Mouse (Mus musculus) ES-E14 (cell line): Measurements from ENCODE around the gene Ubxn4. TPM values are rescaled to one million over a fixed set of nuclear protein-coding genes. Genes with fewer than 3 reads are reported as not detected.
"Not testable (repeated sequence)": the region's sequence is repeated elsewhere in the genome, so short reads cannot be mapped to it uniquely, and the experiment has no call there.

Experiments used
- DNase-seq: peaks from one replicate; pipeline ENCODE4 v3.0.0-alpha.2; 2013; ENCODE audit warnings: low read depth, low spot score
- H3K27ac ChIP-seq: 2 replicates; pipeline ENCODE4 v1.5.1; 2012; ENCODE audit warnings: low read depth, mild to moderate bottlenecking, low read length, moderate library complexity, mixed read lengths; ENCODE audit not compliant: poor library complexity, insufficient read depth, severe bottlenecking
- H3K36me3 ChIP-seq: 2 replicates; pipeline ENCODE4 v1.6.1; 2012; ENCODE audit warnings: mild to moderate bottlenecking, low read length, moderate library complexity, mixed read lengths; ENCODE audit not compliant: control insufficient read depth, poor library complexity, insufficient read depth, severe bottlenecking
- H3K4me1 ChIP-seq, 2 experiments: fragments of 150-350 bp in 1 of 2; sonication (generic) in 1 of 2; 2 replicates each; pipeline ENCODE4 v1.6.1; 2012; ENCODE audit warnings: low read length in 2 of 2, mild to moderate bottlenecking in 1 of 2, mixed read lengths in 1 of 2; ENCODE audit not compliant: control insufficient read depth in 2 of 2, insufficient read depth in 2 of 2, poor library complexity in 1 of 2
- H3K4me3 ChIP-seq, 2 experiments: fragments of 150-350 bp in 1 of 2; sonication (generic) in 1 of 2; 2 replicates each; pipeline ENCODE4 v1.5.1; 2012; ENCODE audit warnings: low read length in 2 of 2, low read depth in 1 of 2, mild to moderate bottlenecking in 1 of 2, mixed read lengths in 1 of 2; ENCODE audit not compliant: insufficient read depth in 1 of 2, poor library complexity in 1 of 2, severe bottlenecking in 1 of 2
- H3K9ac ChIP-seq: 2 replicates; pipeline ENCODE4 v1.6.1; 2012; ENCODE audit warnings: low read depth, mild to moderate bottlenecking, low read length, mixed read lengths; ENCODE audit not compliant: poor library complexity, insufficient read depth, severe bottlenecking
- H3K9me3 ChIP-seq: fragments of 150-350 bp; sonication (generic); 2 replicates; pipeline ENCODE4 v1.6.1; 2012; ENCODE audit warnings: low read depth, mild to moderate bottlenecking, low read length; ENCODE audit not compliant: control insufficient read depth, insufficient read depth
- CHD2 ChIP-seq: IDR thresholded peaks from 2 replicates; pipeline ENCODE4 v1.6.1; 2014; ENCODE audit warnings: mild to moderate bottlenecking, low read depth, low read length, inconsistent platforms
- HCFC1 ChIP-seq: IDR thresholded peaks from 2 replicates; pipeline ENCODE4 v1.6.1; 2012; ENCODE audit warnings: low read length, inconsistent platforms, borderline replicate concordance; ENCODE audit not compliant: insufficient read depth
- MAFK ChIP-seq: IDR thresholded peaks from 2 replicates; pipeline ENCODE4 v1.6.1; 2014; ENCODE audit warnings: mild to moderate bottlenecking, low read depth, low read length, inconsistent platforms; ENCODE audit not compliant: insufficient read depth
- ZC3H11A ChIP-seq: IDR thresholded peaks from 2 replicates; pipeline ENCODE4 v1.6.1; 2012; ENCODE audit warnings: low read depth, mild to moderate bottlenecking, inconsistent platforms, low read length, borderline replicate concordance
- ZNF384 ChIP-seq: IDR thresholded peaks from 2 replicates; pipeline ENCODE4 v1.6.1; 2012; ENCODE audit warnings: low read depth, low read length, inconsistent platforms
- in situ Hi-C, 2 experiments: fragments of 600-800 bp; cut with MboI; formaldehyde crosslinking; loops; one replicate each; pipeline ENCODE4 v1.15.1; 2025; ENCODE audit warnings: low sequenced_read_pairs in 2 of 2, inconsistent platforms in 1 of 2; ENCODE audit not compliant: unreplicated experiment in 2 of 2
- total RNA-seq: library from RNA; depleted of rRNA; stranded (reverse); fragments of 300-350 nt; gene quantifications from 2 replicates; pipeline ENCODE4 v1.2.3, GENCODE M21; 2012

Ubxn4 gene
- total RNA-seq, 1 experiment, result 50.2 TPM

DNA sequence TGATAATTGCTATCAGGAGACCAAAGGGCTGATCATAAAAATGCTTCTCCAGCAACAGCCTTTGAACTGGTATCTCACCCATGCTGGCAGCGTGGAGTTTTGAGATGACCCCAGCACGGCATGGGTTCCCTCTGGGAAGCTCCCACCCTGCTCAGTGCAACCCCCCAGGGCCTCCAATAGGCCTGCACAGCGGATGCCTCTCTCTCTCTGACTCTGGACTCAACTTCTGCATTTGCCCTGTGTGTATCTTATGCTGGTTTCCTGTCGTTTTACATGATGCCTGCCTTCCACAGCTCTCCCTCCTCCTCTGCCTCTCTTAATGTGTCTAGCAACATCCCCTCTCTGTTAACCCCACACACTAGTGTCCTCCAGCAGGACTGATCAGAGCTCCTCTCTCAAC, 70.9 kb downstream of the Ubxn4 start:
- DNase-seq, result no peak
- no peaks in the 10 kb centered on the region for H3K4me1 ChIP-seq
- H3K9me3 ChIP-seq, result no peaks in the 10 kb centered on the region
- TF ChIP-seq ZC3H11A (no peak), MAFK (no peak), ZNF384 (no peak), HCFC1 (no peak), CHD2 (no peak)
- in situ Hi-C loops, result no loop called here
- H3K9ac ChIP-seq, result no peak overlapping the region
- no peaks in the 10 kb centered on the region; the same call in 1 of the 2 replicates for H3K36me3 ChIP-seq
- H3K27ac ChIP-seq, result no peak overlapping the region
- no peak overlapping the region for H3K4me3 ChIP-seq

DNA sequence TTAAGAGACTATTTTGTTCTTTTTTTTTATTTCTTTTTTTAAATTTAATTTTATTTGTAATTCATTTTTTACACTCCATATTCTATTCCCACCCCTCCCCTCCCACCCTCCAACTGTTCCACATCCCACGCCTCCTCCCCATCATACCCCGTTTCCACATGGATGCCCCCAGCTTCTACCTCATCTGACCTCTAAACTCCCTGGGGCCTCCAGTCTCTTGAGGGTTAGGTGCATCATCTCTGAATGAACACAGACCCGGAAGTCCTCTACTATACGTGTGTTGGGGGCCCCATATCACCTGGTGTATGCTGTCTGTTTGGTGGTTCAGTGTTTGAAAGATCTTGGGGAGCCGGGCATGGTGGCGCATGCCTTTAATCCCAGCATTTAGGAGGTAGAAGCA, 75.5 kb downstream of the Ubxn4 start:
- H3K4me1 ChIP-seq, DNase-seq, in situ Hi-C loops, H3K36me3 ChIP-seq, H3K27ac ChIP-seq, H3K4me3 ChIP-seq, H3K9ac ChIP-seq, H3K9me3 ChIP-seq: not testable (repeated sequence)

DNA sequence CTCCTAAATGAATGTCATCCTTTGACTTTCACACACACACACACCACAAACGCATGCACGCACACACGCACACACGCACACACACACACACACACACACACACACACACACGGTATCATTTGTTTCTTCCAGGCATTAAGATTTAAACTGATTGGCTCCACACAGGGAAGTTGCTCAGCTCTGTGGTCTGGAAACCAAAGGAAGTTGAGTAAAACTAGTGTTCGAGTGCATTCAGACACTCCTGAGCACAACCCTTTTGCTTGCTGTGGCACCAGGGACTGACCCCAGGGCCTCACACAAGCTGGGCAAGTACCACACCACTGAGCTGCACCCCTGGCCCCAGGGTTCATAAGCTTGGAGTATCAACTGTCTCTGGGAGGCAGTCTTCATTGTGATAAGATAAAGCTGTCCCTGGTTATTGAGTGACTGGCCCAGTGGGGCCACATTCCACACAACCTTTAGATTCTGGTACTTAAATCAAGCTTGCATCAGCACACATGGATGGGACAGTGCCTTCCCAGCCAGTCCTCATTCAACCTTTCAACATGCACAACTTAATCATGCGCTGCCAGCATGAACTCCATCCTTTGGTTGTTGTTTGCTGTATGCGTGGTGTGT, 79.4 kb downstream of the Ubxn4 start:
- DNase-seq, result no peak
- Histone ChIP-seq H3K4me1 (no peaks in the 10 kb centered on the region; a peak in 1 of 4 replicates), H3K9me3 (no peaks in the 10 kb centered on the region), H3K36me3 (no peaks in the 10 kb centered on the region), H3K4me3 (no peak overlapping the region), H3K27ac (no peak overlapping the region), H3K9ac (no peak overlapping the region)
- no peak for TF ChIP-seq CHD2
- TF ChIP-seq MAFK, result no peak
- TF ChIP-seq HCFC1, result no peak
- TF ChIP-seq ZNF384, result no peak
- no peak for TF ChIP-seq ZC3H11A
- in situ Hi-C loops, result no loop called here

DNA sequence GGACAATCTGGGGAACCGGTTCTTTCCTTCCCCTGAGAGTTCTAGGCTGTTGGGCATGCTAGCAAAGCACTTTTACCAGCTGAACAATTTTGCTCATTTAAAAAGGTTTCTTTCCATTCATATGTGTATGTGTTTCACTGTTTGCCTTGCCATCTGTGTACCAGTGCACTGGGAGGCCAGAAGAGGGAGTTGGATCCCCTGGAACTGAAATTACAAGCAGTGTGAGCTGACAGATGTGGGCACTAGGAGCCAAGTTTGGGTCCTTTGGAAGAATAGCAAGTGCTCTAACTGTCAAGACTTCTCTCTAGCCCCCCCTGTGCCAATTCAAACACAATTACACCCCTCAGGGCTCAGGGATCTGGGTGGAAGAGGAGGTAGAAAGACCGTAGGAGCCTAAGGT, 81.0 kb downstream of the Ubxn4 start:
- Histone ChIP-seq H3K4me3 (no peak overlapping the region), H3K36me3 (no peaks in the 10 kb centered on the region), H3K9me3 (no peaks in the 10 kb centered on the region), H3K4me1 (no peaks in the 10 kb centered on the region; a peak in 1 of 4 replicates), H3K27ac (no peak overlapping the region), H3K9ac (no peak overlapping the region)
- in situ Hi-C loops, result no loop called here
- no peak for TF ChIP-seq HCFC1
- TF ChIP-seq ZC3H11A, result no peak
- no peak for TF ChIP-seq CHD2
- no peak for TF ChIP-seq ZNF384
- TF ChIP-seq MAFK, result no peak
- no peak for DNase-seq

DNA sequence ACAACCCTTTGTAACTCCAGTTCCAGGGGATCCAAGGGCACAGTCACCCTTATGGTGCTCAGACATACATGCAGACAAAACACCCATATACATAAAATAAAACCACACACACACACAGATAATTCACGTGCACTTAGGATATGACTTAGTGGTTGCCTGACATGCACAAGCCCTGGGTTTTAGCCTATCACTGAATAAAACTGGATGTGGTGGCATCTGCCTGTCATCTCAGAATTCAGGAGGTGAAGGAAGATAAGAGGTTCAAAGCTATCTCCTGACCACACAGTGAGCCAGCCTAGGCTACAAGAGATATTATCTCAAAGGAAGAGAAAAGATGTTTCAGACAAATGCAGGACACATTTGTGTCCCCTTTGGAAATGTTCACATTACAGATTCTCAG, 83.4 kb downstream of the Ubxn4 start:
- Histone ChIP-seq H3K9me3 (no peaks in the 10 kb centered on the region), H3K27ac (no peak overlapping the region), H3K9ac (no peak overlapping the region), H3K4me3 (no peak overlapping the region), H3K4me1 (no peaks in the 10 kb centered on the region; a peak in 1 of 4 replicates), H3K36me3 (peaks cover 7% of the 10 kb centered on the region)
- TF ChIP-seq HCFC1 (no peak), CHD2 (no peak), ZNF384 (no peak), MAFK (no peak), ZC3H11A (no peak)
- in situ Hi-C loops, result no loop called here
- no peak for DNase-seq
